Mouse (Mus musculus) intestine, embryonic 16.5 days (tissue): ENCODE measurements around the gene Phf12. TPM values are rescaled to one million over a fixed set of nuclear protein-coding genes. Genes with fewer than 3 reads are reported as not detected.

ENCODE experiments used
- ATAC-seq: fragments of 200-750 bp; cut with Nextera tagmentation; 2 replicates; pipeline ENCODE4 v1.8.0; 2017; ENCODE audit warnings: moderate TSS enrichment, moderate library complexity
- H3K27ac ChIP-seq: fragments of 300-500 bp; sonication (generic); 2 replicates; pipeline ENCODE4 v1.5.1; 2014; ENCODE audit warnings: mild to moderate bottlenecking, low read length
- H3K27me3 ChIP-seq: fragments of 300-500 bp; sonication (generic); replicated peaks from 2 replicates; pipeline ENCODE4 v1.6.1; 2014; ENCODE audit warnings: low read length, control low read depth, mixed read lengths; ENCODE audit not compliant: control insufficient read depth, insufficient read depth
- H3K36me3 ChIP-seq: fragments of 300-500 bp; sonication (generic); 2 replicates; pipeline ENCODE4 v1.6.1; 2014; ENCODE audit warnings: low read length, control low read depth; ENCODE audit not compliant: control insufficient read depth, insufficient read depth
- H3K4me1 ChIP-seq: fragments of 300-500 bp; sonication (generic); 2 replicates; pipeline ENCODE4 v1.6.1; 2014; ENCODE audit warnings: low read length, control low read depth, mixed read lengths; ENCODE audit not compliant: control insufficient read depth, insufficient read depth
- H3K4me2 ChIP-seq: fragments of 300-500 bp; sonication (generic); 2 replicates; pipeline ENCODE4 v1.6.1; 2014; ENCODE audit warnings: low read depth, low read length, control low read depth
- H3K4me3 ChIP-seq: fragments of 300-500 bp; sonication (generic); 2 replicates; pipeline ENCODE4 v1.5.1; 2014; ENCODE audit warnings: mild to moderate bottlenecking, low read length
- H3K9ac ChIP-seq: fragments of 300-500 bp; sonication (generic); 2 replicates; pipeline ENCODE4 v1.6.1; 2014; ENCODE audit warnings: low read depth, low read length
- H3K9me3 ChIP-seq: fragments of 300-500 bp; sonication (generic); 2 replicates; pipeline ENCODE4 v1.6.1; 2016; ENCODE audit warnings: low read length, control low read depth; ENCODE audit not compliant: control insufficient read depth
- WGBS: fragments of 180-500 bp; shearing (Covaris S2); extraction: QIAGEN DNeasy Blood & Tissue Kit; methylation state at CpG from one replicate; pipeline ENCODE4 v1.1.7; 2014; 5-methylcytosine and 5-hydroxymethylcytosine counted together
- microRNA counts: library from miRNA; unstranded; fragments of <30 nt; microRNA quantifications from one replicate; lab custom pipeline; 2016
- microRNA-seq: library from miRNA; unstranded; fragments of <30 nt; microRNA quantifications from one replicate; pipeline ENCODE4, GENCODE M21; 2016
- polyA plus RNA-seq: library from polyadenylated mRNA; unstranded; fragments of >200 nt; fragmentation: Nextera tagmentation; extraction: Ambion mirVana; gene quantifications from 2 replicates; pipeline ENCODE4 v1.2.1, GENCODE M21; 2015

Gene Phf12
- polyA plus RNA-seq, 1 experiment from 2014 or later, result 9.4 TPM

DNA sequence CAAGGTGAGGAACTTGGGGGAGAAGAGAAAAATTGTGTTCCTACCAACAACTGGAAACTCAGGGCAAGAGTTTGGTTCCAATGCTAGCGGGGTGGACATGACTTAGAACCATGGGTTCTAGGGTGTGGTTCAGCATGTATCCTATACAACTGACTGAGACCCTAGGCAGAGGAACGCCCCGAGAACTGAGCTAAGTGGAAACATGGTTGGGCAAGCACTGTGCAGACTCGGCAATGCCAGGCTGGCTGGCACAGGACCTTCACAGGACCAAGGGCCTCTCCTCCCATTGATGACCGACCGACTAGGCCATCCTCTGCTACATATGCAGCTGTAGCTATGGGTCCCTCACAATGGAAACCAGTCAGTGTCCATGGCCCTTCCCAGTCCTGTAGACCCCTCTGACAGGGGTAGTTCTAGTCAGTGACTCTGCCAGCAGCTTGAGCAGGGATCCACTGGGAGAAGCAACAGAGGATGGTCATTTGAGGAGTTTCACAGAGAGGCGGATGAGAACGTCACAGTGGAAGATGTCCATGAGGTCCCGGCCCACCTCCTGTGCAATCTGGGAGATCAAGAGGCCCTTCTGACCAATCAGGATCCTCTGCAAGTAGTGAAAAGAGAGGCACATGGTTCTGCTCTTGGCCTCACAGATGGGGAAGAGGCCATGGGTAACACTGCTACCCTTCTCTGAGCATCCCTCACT lies 91.2 kb downstream of the Phf12 start:
- no peak overlapping the region for H3K9ac ChIP-seq
- no peaks in the 10 kb centered on the region for H3K27me3 ChIP-seq
- no peaks in the 10 kb centered on the region for H3K4me1 ChIP-seq
- H3K36me3 ChIP-seq, result peaks cover 15% of the 10 kb centered on the region
- ATAC-seq, result peak; percentile 56
- 93% methylated on average over 9 of the region's 9 CpGs for WGBS
- H3K27ac ChIP-seq, result no peak overlapping the region
- no peaks in the 10 kb centered on the region for H3K9me3 ChIP-seq
- H3K4me3 ChIP-seq, result no peak overlapping the region
- no peak overlapping the region for H3K4me2 ChIP-seq

DNA sequence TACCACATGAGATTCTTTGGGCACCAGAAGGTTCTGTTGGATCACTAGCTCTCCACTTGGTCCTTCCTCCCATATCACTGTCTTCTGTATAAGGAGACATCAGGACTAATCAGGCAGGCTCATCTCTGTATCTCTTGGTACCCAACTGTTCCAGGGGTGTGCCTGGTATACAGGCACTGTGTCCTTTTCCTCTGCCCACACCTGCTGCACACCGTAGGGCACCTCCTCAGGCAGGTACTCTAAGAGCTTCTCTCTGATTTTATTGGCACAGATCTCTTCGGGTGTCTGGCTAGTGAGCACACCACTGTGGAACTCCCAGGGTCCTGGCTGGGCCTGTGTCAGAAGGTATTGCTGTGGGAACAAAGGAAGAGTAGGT lies 91.7 kb downstream of the Phf12 start:
- no peaks in the 10 kb centered on the region for H3K9me3 ChIP-seq
- 88% methylated on average over 2 of the region's 2 CpGs for WGBS
- no peak overlapping the region for H3K4me3 ChIP-seq
- no peak overlapping the region for H3K4me2 ChIP-seq
- H3K36me3 ChIP-seq, result peaks cover 15% of the 10 kb centered on the region
- H3K27ac ChIP-seq, result no peak overlapping the region
- H3K27me3 ChIP-seq, result no peaks in the 10 kb centered on the region
- H3K9ac ChIP-seq, result no peak overlapping the region
- peak; percentile 59; the same call in 1 of the 2 replicates for ATAC-seq
- peaks cover 4% of the 10 kb centered on the region for H3K4me1 ChIP-seq

- peaks cover 7% of the 10 kb centered on the region for H3K4me1 ChIP-seq
- no peak for ATAC-seq
- H3K9ac ChIP-seq, result no peak overlapping the region
- no peaks in the 10 kb centered on the region for H3K27me3 ChIP-seq
- no peak overlapping the region for H3K4me2 ChIP-seq
- WGBS, result 93% methylated on average over 4 of the region's 4 CpGs
- no peak overlapping the region for H3K27ac ChIP-seq
- peaks cover 15% of the 10 kb centered on the region for H3K36me3 ChIP-seq
- H3K9me3 ChIP-seq, result no peaks in the 10 kb centered on the region
- H3K4me3 ChIP-seq, result no peak overlapping the region
These were observed 92.1 kb downstream of the Phf12 start for GRCm38 (mm10) chr11:78074666-78075065.

MicroRNAs within 50 kb of the gene (microRNA counts, 519-probe panel; counts per million panel counts)
- microRNA mmu-miR-144 (lab: Ali Mortazavi, UCI), result 3,397 counts per million, percentile 87 among the panel's probes with 10 or more counts
- 3,105 counts per million, percentile 79 among the panel's probes with 10 or more counts for microRNA mmu-miR-451 (lab: Ali Mortazavi, UCI)

Small RNA genes lying within 50 kb of the gene (microRNA-seq; reads per million reads assigned to microRNA genes)
- gene Mir144 (172 reads per million, percentile 55 among the genes with 10 or more reads in this experiment), gene Mir451a (not detected), gene Mir451b (not detected)

Other genes with a start within 250 kb of the Phf12 start
- 31.2 and 31.8 TPM in 2 replicates for gene Myo18a, start 219.5 kb upstream of the Phf12 start, polyA plus RNA-seq
- 0.89 and 1.0 TPM in 2 replicates for gene Gm10277, start 195.0 kb upstream of the Phf12 start, polyA plus RNA-seq
- gene Pipox, start 88.7 kb upstream of the Phf12 start, polyA plus RNA-seq, result 55.9 and 65.6 TPM in 2 replicates
- gene Sez6, start 52.0 kb upstream of the Phf12 start, polyA plus RNA-seq, result 0.48 and 0.56 TPM in 2 replicates
- gene Dhrs13, start 49.5 kb downstream of the Phf12 start, polyA plus RNA-seq, result 14.2 and 16.9 TPM in 2 replicates
- 37.8 and 40.9 TPM in 2 replicates for gene Flot2, start 55.2 kb downstream of the Phf12 start, polyA plus RNA-seq
- 29.2 and 31.2 TPM in 2 replicates for gene Eral1, start 97.6 kb downstream of the Phf12 start, polyA plus RNA-seq
- 14.2 and 16.1 TPM in 2 replicates for gene Fam222b, start 111.9 kb downstream of the Phf12 start, polyA plus RNA-seq
- gene Traf4, start 182.8 kb downstream of the Phf12 start, polyA plus RNA-seq, result 73.9 and 79.8 TPM in 2 replicates
- 14.9 and 17.1 TPM in 2 replicates for gene Nek8, start 193.9 kb downstream of the Phf12 start, polyA plus RNA-seq
- 39.5 and 44.2 TPM in 2 replicates for gene Tlcd1, start 194.0 kb downstream of the Phf12 start, polyA plus RNA-seq
- gene Rpl23a, start 200.8 kb downstream of the Phf12 start, polyA plus RNA-seq, result 1,166 and 1,241 TPM in 2 replicates
- 71.0 and 73.4 TPM in 2 replicates for gene Rab34, start 205.7 kb downstream of the Phf12 start, polyA plus RNA-seq
- 1.8 and 2.3 TPM in 2 replicates for gene Proca1, start 210.6 kb downstream of the Phf12 start, polyA plus RNA-seq